Mouse (Mus musculus) heart, postnatal 0 days (tissue): ENCODE measurements around the gene Usf3.

Source experiments
- CTCF ChIP-seq: IDR thresholded peaks from 2 replicates; pipeline ENCODE4 v1.5.1; 2016; ENCODE audit warnings: antibody characterized with exemption, control low read depth, low read depth
- EP300 ChIP-seq: IDR thresholded peaks from 2 replicates; pipeline ENCODE4 v1.6.1; 2016; ENCODE audit warnings: antibody characterized with exemption, low read depth

GRCm38 (mm10) chr16:44149002-44149767 is 23.9 kb upstream of the Usf3 start:
- TF ChIP-seq EP300 (no peak), CTCF (peak; percentile 36)
